Mouse (Mus musculus) spleen, adult 2 months (tissue): ENCODE results near the gene Ttll8. TPM values are rescaled to one million over a fixed set of nuclear protein-coding genes. Genes with fewer than 3 reads are reported as not detected.

Experiments used
- DNase-seq, 2 experiments: peaks; one replicate each; pipeline versions ENCODE4 v3.0.0 to v3.0.0-alpha.2; 2012 to 2021; ENCODE audit warnings: low spot score in 2 of 2, low read depth in 1 of 2
- H3K27ac ChIP-seq: fragments of 200-500 bp; 2 replicates; pipeline ENCODE4 v1.5.1; 2012; ENCODE audit warnings: low read length, inconsistent platforms; ENCODE audit not compliant: insufficient read depth
- H3K27me3 ChIP-seq: fragments of 200-500 bp; 2 replicates; pipeline ENCODE4 v1.6.1; 2012; ENCODE audit warnings: mild to moderate bottlenecking, moderate library complexity, low read length, inconsistent platforms; ENCODE audit not compliant: control insufficient read depth, insufficient read depth
- H3K36me3 ChIP-seq: fragments of 200-500 bp; 2 replicates; pipeline ENCODE4 v1.6.1; 2012; ENCODE audit warnings: mild to moderate bottlenecking, low read length, inconsistent platforms; ENCODE audit not compliant: control insufficient read depth, insufficient read depth
- H3K4me1 ChIP-seq: fragments of 200-500 bp; 2 replicates; pipeline ENCODE4 v1.6.1; 2011; ENCODE audit warnings: inconsistent platforms; ENCODE audit not compliant: control insufficient read depth, insufficient read depth, insufficient read length
- H3K4me3 ChIP-seq: fragments of 200-500 bp; 2 replicates; pipeline ENCODE4 v1.5.1; 2011; ENCODE audit warnings: mild to moderate bottlenecking, inconsistent platforms; ENCODE audit not compliant: insufficient read depth, insufficient read length; ENCODE audit errors: extremely low read depth
- CTCF ChIP-seq: fragments of 200-500 bp; IDR thresholded peaks from 2 replicates; pipeline ENCODE4 v1.5.1; 2011; ENCODE audit warnings: mild to moderate bottlenecking, inconsistent platforms; ENCODE audit not compliant: insufficient read depth, insufficient read length, insufficient replicate concordance; ENCODE audit errors: extremely low read depth
- POLR2A ChIP-seq: fragments of 200-500 bp; IDR thresholded peaks from 2 replicates; pipeline ENCODE4 v1.6.1; 2011; ENCODE audit warnings: low read depth, low read length, inconsistent platforms
- WGBS: fragments of 180-500 bp; shearing (Covaris S2); methylation state at CpG from one replicate; pipeline ENCODE4 v1.1.7; 2018; 5-methylcytosine and 5-hydroxymethylcytosine counted together
- polyA plus RNA-seq: library from polyadenylated mRNA; depleted of rRNA; stranded (reverse); fragments of >200 nt; gene quantifications from 2 replicates; pipeline ENCODE4 v1.2.3, GENCODE M21; 2012

The Ttll8 gene
- polyA plus RNA-seq, 1 experiment, result not detected

GRCm38 (mm10) chr15:88906347-88906746 is 47.9 kb downstream of the Ttll8 start:
- Histone ChIP-seq H3K27ac (no peak overlapping the region), H3K36me3 (no peaks in the 10 kb centered on the region), H3K4me3 (no peak overlapping the region), H3K27me3 (no peaks in the 10 kb centered on the region), H3K4me1 (no peaks in the 10 kb centered on the region)
- DNase-seq, result no peak
- WGBS, result 74% methylated on average over 4 of the region's 4 CpGs
- TF ChIP-seq POLR2A, result no peak

GRCm38 (mm10) chr15:88904056-88904811 is 50.0 kb downstream of the Ttll8 start:
- WGBS, result 86% methylated on average over 14 of the region's 14 CpGs
- H3K36me3 ChIP-seq, result no peaks in the 10 kb centered on the region
- no peaks in the 10 kb centered on the region for H3K27me3 ChIP-seq
- TF ChIP-seq CTCF, result no peak
- no peak for TF ChIP-seq POLR2A
- DNase-seq, result no peak
- H3K4me1 ChIP-seq, result no peaks in the 10 kb centered on the region
- no peak overlapping the region for H3K27ac ChIP-seq
- H3K4me3 ChIP-seq, result no peak overlapping the region

- Histone ChIP-seq H3K36me3 (no peaks in the 10 kb centered on the region), H3K4me1 (no peaks in the 10 kb centered on the region), H3K27ac (no peak overlapping the region), H3K27me3 (no peaks in the 10 kb centered on the region), H3K4me3 (no peak overlapping the region)
- no peak for TF ChIP-seq POLR2A
- TF ChIP-seq CTCF, result no peak
- DNase-seq, result no peak
- 85% methylated on average over 1 of the region's 1 CpGs for WGBS
Observed at GRCm38 (mm10) chr15:88903086-88903485, 51.1 kb downstream of the Ttll8 start.

GRCm38 (mm10) chr15:88902200-88902875 is 51.9 kb downstream of the Ttll8 start:
- no peak for DNase-seq
- H3K4me3 ChIP-seq, result no peak overlapping the region
- H3K27me3 ChIP-seq, result no peaks in the 10 kb centered on the region
- WGBS, result 85% methylated on average over 15 of the region's 15 CpGs
- H3K4me1 ChIP-seq, result no peaks in the 10 kb centered on the region
- H3K27ac ChIP-seq, result no peak overlapping the region
- TF ChIP-seq CTCF (no peak), POLR2A (no peak)
- no peaks in the 10 kb centered on the region for H3K36me3 ChIP-seq

GRCm38 (mm10) chr15:88896341-88896980 is 57.8 kb downstream of the Ttll8 start:
- 82% methylated on average over 10 of the region's 10 CpGs for WGBS
- DNase-seq, result no peak
- TF ChIP-seq CTCF (no peak), POLR2A (no peak)
- Histone ChIP-seq H3K36me3 (no peaks in the 10 kb centered on the region), H3K27me3 (no peaks in the 10 kb centered on the region), H3K4me1 (no peaks in the 10 kb centered on the region; the same call in 1 of the 2 replicates), H3K27ac (no peak overlapping the region), H3K4me3 (no peak overlapping the region)

GRCm38 (mm10) chr15:88895891-88896290 is 58.3 kb downstream of the Ttll8 start:
- H3K27ac ChIP-seq, result no peak overlapping the region
- no peak for DNase-seq
- no peaks in the 10 kb centered on the region for H3K27me3 ChIP-seq
- H3K36me3 ChIP-seq, result no peaks in the 10 kb centered on the region
- peaks cover 5% of the 10 kb centered on the region; the same call in 1 of the 2 replicates for H3K4me1 ChIP-seq
- 83% methylated on average over 6 of the region's 6 CpGs for WGBS
- TF ChIP-seq POLR2A (no peak), CTCF (no peak)
- no peak overlapping the region for H3K4me3 ChIP-seq
